Mouse (Mus musculus): Measurements from ENCODE around the gene Mylk.

DNA sequence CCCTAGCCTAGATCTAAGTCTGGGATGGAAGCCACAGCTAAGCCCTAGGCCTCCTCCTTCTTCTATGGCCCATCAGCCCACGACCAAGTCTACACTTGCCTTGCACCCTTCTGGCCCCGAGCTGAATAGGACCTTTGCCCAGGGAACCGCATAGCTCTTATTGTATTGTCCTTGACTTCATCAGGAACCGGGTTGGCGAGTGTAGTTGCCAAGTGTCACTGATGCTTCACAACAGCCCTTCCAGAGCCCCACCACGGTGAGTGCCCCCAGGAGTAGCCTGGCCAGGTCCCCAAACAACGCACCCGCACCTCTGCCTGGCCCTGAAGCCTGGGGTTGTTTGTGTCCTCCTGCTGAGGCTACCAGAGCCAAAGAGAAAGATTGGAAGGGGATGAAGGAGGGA, 175.9 kb downstream of the Mylk start:
- TF ChIP-seq CTCF (IDR thresholded peaks at IDR 0.05; ENCODE audit: control insufficient read depth, insufficient read depth, insufficient read length), result no peak
- no peak for TF ChIP-seq USF1 (IDR thresholded peaks at IDR 0.05; ENCODE audit: low read depth)
